Mouse (Mus musculus): ENCODE data around the gene Sik3. TPM values are rescaled to one million over a fixed set of nuclear protein-coding genes. Genes with fewer than 3 reads are reported as not detected.

Gene Sik3
- polyA plus RNA-seq, 1 experiment = 46.5 TPM

DNA sequence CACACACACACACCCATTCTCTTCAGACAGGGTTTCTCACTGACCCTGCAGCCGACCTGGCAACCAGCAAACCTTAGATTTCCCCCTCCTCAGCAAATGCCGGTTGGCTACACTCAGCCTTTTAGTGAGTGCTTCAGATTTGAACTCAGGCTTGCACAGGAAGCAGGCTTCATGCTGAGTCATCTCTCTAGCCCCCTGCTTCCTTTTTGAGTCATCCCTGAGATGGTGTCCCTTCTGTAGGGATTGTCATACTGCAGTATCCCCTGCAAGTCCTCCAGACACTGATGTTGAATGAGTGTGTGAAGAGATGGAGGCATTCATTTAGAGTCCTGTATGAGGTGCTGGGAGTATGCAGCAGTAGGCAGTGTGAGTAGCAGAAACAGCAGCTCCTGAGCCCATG is 160.3 kb downstream of the Sik3 start:
- TF ChIP-seq POLR2A (IDR thresholded peaks at IDR 0.05; ENCODE audit: extremely low read depth, insufficient read depth, low read length) (no peak), CTCF (IDR thresholded peaks at IDR 0.05; ENCODE audit: extremely low read depth, insufficient read depth, low read length) (no peak)
- H3K4me1 ChIP-seq (ENCODE audit: control insufficient read depth, insufficient read depth, low read length) = peaks cover 4% of the 10 kb centered on the region; the same call in 1 of the 2 replicates
- H3K4me3 ChIP-seq (ENCODE audit: insufficient read depth, low read length) = no peak overlapping the region
- H3K27ac ChIP-seq (ENCODE audit: insufficient read depth, low read length) = no peak overlapping the region

DNA sequence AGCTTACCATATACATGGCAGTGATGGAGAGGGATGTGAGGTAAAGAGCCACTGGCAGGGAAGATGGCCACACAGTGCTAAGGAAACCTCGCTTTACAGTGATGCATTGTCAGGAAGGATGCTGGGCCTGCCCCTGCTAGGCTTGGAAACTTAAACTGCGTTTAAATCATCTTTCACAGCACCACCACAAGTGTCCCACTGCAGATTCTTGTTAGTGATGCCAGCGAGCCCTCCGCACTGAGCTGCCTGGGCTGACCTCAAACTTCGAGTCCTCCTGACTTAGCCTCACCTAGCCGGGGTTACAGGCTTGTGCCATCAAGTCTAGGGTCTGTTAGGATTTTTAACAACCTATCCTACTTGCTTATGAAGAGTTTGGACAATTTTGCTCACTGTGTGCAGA is 161.3 kb downstream of the Sik3 start:
- H3K27ac ChIP-seq (ENCODE audit: insufficient read depth, low read length) = no peak overlapping the region
- TF ChIP-seq POLR2A (IDR thresholded peaks at IDR 0.05; ENCODE audit: extremely low read depth, insufficient read depth, low read length) (no peak), CTCF (IDR thresholded peaks at IDR 0.05; ENCODE audit: extremely low read depth, insufficient read depth, low read length) (no peak)
- H3K4me1 ChIP-seq (ENCODE audit: control insufficient read depth, insufficient read depth, low read length) = peaks cover 4% of the 10 kb centered on the region; the same call in 1 of the 2 replicates
- no peak overlapping the region for H3K4me3 ChIP-seq (ENCODE audit: insufficient read depth, low read length)

DNA sequence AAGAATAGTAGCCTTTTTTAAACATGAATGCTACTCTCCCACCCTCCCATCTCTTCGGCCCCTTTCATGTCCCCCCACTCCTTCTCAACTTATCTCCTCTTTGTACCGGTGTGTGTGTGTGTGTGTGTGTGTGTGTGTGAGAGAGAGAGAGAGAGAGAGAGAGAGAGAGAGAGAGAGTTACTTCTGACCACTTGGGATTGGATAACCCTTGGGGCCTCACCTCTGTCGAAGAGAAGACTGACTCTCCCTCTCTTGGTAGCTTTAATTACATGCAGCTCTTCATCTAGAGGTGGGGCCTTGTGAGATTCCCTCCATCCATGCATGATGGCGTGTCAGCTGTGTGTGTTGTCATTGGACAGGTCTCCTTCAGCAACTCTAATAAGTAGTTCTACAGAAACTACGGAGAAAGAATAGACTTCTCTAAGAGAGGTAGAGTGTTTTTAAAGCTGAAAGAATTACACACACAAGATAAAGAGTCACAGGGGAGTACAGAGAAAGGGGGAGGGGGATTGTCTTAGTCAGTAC is 162.2 kb downstream of the Sik3 start:
- TF ChIP-seq CTCF (IDR thresholded peaks at IDR 0.05; ENCODE audit: extremely low read depth, insufficient read depth, low read length) (no peak), POLR2A (IDR thresholded peaks at IDR 0.05; ENCODE audit: extremely low read depth, insufficient read depth, low read length) (no peak)
- peaks cover 4% of the 10 kb centered on the region; the same call in 1 of the 2 replicates for H3K4me1 ChIP-seq (ENCODE audit: control insufficient read depth, insufficient read depth, low read length)
- H3K4me3 ChIP-seq (ENCODE audit: insufficient read depth, low read length) = no peak overlapping the region
- H3K27ac ChIP-seq (ENCODE audit: insufficient read depth, low read length) = no peak overlapping the region

DNA sequence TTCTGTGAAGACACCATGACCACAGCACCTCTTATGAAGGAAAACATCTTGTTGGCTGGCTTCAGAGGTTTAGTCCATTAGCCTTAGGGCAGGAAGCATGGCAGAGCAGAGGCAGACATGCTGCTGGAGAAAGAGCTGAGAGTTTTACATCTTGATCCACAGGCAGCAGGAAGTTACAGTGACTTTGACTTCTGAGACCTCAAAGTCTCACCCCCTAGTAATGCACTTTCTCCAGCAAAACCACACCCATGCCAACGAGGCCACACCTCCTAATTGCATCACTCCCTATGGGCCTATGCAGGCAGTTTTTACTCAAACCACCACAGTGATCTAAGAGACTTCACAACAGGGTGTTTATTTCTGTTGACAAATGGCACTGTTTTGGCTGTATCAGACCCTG is 162.7 kb downstream of the Sik3 start:
- peaks cover 4% of the 10 kb centered on the region; the same call in 1 of the 2 replicates for H3K4me1 ChIP-seq (ENCODE audit: control insufficient read depth, insufficient read depth, low read length)
- no peak overlapping the region for H3K27ac ChIP-seq (ENCODE audit: insufficient read depth, low read length)
- no peak for TF ChIP-seq CTCF (IDR thresholded peaks at IDR 0.05; ENCODE audit: extremely low read depth, insufficient read depth, low read length)
- no peak for TF ChIP-seq POLR2A (IDR thresholded peaks at IDR 0.05; ENCODE audit: extremely low read depth, insufficient read depth, low read length)
- H3K4me3 ChIP-seq (ENCODE audit: insufficient read depth, low read length) = no peak overlapping the region

DNA sequence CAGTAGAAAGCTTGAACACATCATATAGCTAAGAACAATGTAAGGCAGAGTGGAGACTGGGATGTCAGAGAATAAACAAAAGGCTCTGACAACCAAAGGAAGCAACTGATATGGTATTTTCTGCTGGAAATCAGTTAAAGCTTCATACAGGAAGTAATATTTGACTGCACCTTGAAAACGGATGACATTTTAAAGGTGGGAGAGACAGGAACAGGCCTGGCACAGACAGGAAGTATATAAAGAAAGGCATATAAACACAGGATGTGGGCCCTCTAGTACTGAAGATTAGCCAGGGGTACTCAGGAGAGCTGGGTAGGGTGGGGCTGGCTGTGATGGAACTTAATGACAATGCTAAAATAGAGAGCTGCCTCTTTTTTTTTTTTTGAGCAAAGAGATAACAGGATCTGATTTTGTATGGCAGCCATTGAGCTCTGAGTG is 163.3 kb downstream of the Sik3 start:
- H3K4me1 ChIP-seq (ENCODE audit: control insufficient read depth, insufficient read depth, low read length) = peaks cover 4% of the 10 kb centered on the region; the same call in 1 of the 2 replicates
- TF ChIP-seq CTCF (IDR thresholded peaks at IDR 0.05; ENCODE audit: extremely low read depth, insufficient read depth, low read length) (no peak), POLR2A (IDR thresholded peaks at IDR 0.05; ENCODE audit: extremely low read depth, insufficient read depth, low read length) (no peak)
- H3K27ac ChIP-seq (ENCODE audit: insufficient read depth, low read length) = no peak overlapping the region
- H3K4me3 ChIP-seq (ENCODE audit: insufficient read depth, low read length) = no peak overlapping the region

DNA sequence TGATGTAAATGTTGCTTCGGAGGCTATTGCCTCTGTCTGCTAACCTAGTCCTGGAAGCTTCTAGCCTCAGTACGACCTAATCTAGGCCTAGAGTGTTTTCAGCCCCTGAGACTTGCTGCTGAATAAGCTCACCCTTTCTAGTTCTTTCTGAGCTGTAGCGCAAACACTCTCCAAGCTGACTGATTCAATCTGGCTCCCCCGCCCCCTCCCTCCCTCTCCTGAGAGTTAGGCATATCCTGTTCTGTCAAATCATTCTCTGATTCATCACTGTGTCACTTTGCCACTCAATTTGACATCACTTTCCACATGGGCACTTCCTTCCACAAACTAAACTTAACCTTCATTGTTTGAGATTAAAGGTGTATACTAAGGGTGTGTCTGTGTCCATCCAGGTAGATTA is 164.0 kb downstream of the Sik3 start:
- Histone ChIP-seq H3K4me1 (ENCODE audit: control insufficient read depth, insufficient read depth, low read length) (peaks cover 4% of the 10 kb centered on the region; the same call in 1 of the 2 replicates), H3K27ac (ENCODE audit: insufficient read depth, low read length) (no peak overlapping the region), H3K4me3 (ENCODE audit: insufficient read depth, low read length) (no peak overlapping the region)
- TF ChIP-seq POLR2A (IDR thresholded peaks at IDR 0.05; ENCODE audit: extremely low read depth, insufficient read depth, low read length) = no peak
- no peak for TF ChIP-seq CTCF (IDR thresholded peaks at IDR 0.05; ENCODE audit: extremely low read depth, insufficient read depth, low read length)

DNA sequence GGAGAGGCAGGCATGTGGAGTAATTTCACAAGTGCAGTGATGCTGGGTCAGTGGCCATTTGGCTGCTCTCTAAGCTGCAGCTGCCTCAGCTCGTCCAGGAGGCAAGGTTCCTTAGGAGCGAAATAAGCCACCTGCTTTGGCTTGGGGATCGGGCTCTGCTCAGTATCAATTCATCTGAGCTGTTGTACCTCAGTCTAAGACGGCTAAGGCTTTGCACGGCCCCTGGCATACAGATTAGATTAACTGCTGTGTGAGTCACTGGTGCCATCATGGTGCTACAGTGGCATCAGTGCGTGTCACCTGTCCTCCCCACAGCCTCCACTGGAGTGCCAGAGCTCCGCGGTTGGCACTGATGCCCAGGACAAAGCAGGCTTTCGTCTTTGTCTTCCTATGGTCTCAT is 166.0 kb downstream of the Sik3 start:
- Histone ChIP-seq H3K4me3 (ENCODE audit: insufficient read depth, low read length) (no peak overlapping the region), H3K4me1 (ENCODE audit: control insufficient read depth, insufficient read depth, low read length) (peaks cover 1% of the 10 kb centered on the region; the same call in 1 of the 2 replicates), H3K27ac (ENCODE audit: insufficient read depth, low read length) (no peak overlapping the region)
- TF ChIP-seq POLR2A (IDR thresholded peaks at IDR 0.05; ENCODE audit: extremely low read depth, insufficient read depth, low read length) (no peak), CTCF (IDR thresholded peaks at IDR 0.05; ENCODE audit: extremely low read depth, insufficient read depth, low read length) (no peak)

DNA sequence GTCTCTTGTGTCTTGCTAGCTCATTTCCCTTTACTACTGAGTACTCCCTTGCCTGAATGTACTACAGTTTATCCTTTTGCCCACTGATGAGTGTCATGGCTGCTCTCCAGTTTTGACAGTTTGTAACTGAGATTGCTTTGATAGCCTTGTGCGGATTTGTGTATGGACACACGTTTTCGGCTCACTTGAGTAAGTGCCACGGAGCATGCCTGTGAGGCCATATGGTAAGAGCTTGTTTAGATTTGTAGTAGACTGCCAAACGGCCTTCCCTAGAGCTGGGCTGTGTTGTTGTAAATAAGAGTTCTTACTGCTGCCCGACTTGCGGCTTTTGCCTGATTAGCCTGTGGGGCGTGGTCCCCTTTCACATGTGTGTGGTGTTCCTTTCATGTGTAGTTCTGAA is 168.7 kb downstream of the Sik3 start:
- TF ChIP-seq CTCF (IDR thresholded peaks at IDR 0.05; ENCODE audit: extremely low read depth, insufficient read depth, low read length) (no peak), POLR2A (IDR thresholded peaks at IDR 0.05; ENCODE audit: extremely low read depth, insufficient read depth, low read length) (no peak)
- 0 out of 2 replicates have a peak, but pooled peaks cover 2% of the 10 kb centered on the region for H3K4me1 ChIP-seq (ENCODE audit: control insufficient read depth, insufficient read depth, low read length)
- H3K27ac ChIP-seq (ENCODE audit: insufficient read depth, low read length) = no peak overlapping the region
- no peak overlapping the region for H3K4me3 ChIP-seq (ENCODE audit: insufficient read depth, low read length)

DNA sequence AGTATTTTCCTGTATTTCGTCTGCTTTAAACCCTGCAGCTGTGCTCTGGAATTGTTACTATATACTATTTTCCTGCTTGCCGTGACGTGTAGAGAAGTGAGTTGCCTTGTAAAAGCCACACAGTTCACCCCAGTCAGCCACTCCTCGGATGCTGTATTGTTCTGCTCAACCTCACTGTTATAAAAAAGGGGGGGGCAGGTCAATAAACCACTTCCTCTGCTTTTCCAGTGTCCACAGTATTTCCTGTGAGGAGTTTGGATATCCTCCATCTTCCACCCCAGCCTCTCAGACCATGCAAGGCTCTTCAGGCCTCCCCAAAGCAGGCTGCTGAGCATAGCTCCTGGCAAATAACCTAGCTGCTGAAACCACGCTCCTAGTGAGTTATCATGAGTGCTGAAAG is 171.9 kb downstream of the Sik3 start:
- Histone ChIP-seq H3K27ac (ENCODE audit: insufficient read depth, low read length) (no peak overlapping the region), H3K4me3 (ENCODE audit: insufficient read depth, low read length) (no peak overlapping the region), H3K4me1 (ENCODE audit: control insufficient read depth, insufficient read depth, low read length) (0 out of 2 replicates have a peak, but pooled peaks cover 2% of the 10 kb centered on the region)
- TF ChIP-seq CTCF (IDR thresholded peaks at IDR 0.05; ENCODE audit: extremely low read depth, insufficient read depth, low read length) (no peak), POLR2A (IDR thresholded peaks at IDR 0.05; ENCODE audit: extremely low read depth, insufficient read depth, low read length) (no peak)

DNA sequence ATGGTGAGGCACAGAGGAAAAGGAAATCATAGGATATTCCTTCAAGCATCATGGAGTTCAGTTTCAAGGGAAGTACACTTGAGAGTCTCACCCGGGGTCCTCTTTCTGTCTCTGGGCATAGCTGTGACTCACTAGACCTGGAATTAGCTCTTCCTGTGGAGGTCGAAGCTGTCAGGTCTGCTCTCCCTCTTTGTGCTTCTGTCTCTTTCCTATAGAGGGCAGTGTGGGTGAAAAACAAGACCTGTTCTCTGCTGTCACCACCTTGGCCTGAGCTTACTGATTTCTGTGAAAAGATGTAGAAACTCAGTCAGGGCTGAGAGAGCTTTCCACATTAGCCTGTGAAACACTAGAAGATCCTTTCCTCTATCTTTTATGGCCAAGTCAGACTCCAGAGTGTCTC is 172.6 kb downstream of the Sik3 start:
- H3K27ac ChIP-seq (ENCODE audit: insufficient read depth, low read length) = no peak overlapping the region
- 0 out of 2 replicates have a peak, but pooled peaks cover 2% of the 10 kb centered on the region for H3K4me1 ChIP-seq (ENCODE audit: control insufficient read depth, insufficient read depth, low read length)
- H3K4me3 ChIP-seq (ENCODE audit: insufficient read depth, low read length) = no peak overlapping the region
- TF ChIP-seq POLR2A (IDR thresholded peaks at IDR 0.05; ENCODE audit: extremely low read depth, insufficient read depth, low read length) (no peak), CTCF (IDR thresholded peaks at IDR 0.05; ENCODE audit: extremely low read depth, insufficient read depth, low read length) (peak; percentile 30)

All from cortical plate, adult 2 months (tissue).